Mouse (Mus musculus) midbrain, embryonic 12.5 days (tissue): ENCODE measurements at regions not wholly inside any gene's neighbourhood (a gene's known extent, or its start where the extent isn't known, plus 50 kb on each side); places are given as distances from the start of the nearest gene placed in this dataset.

Source experiments
- ATAC-seq: fragments of 200-750 bp; cut with Nextera tagmentation; 2 replicates; pipeline ENCODE4 v1.8.0; 2017; ENCODE audit warnings: low read depth, moderate TSS enrichment, moderate library complexity; ENCODE audit not compliant: low FRiP score
- H3K27ac ChIP-seq: fragments of 300-500 bp; sonication (generic); replicated peaks from 2 replicates; pipeline ENCODE4 v1.5.1; 2016; ENCODE audit warnings: mild to moderate bottlenecking
- H3K27me3 ChIP-seq: fragments of 300-500 bp; sonication (generic); 2 replicates; pipeline ENCODE4 v1.6.1; 2016; ENCODE audit warnings: mild to moderate bottlenecking
- H3K36me3 ChIP-seq: fragments of 300-500 bp; sonication (generic); 2 replicates; pipeline ENCODE4 v1.6.1; 2016
- H3K4me1 ChIP-seq: fragments of 300-500 bp; sonication (generic); 2 replicates; pipeline ENCODE4 v1.6.1; 2016
- H3K4me2 ChIP-seq: fragments of 300-500 bp; sonication (generic); replicated peaks from 2 replicates; pipeline ENCODE4 v1.6.1; 2016; ENCODE audit warnings: mild to moderate bottlenecking, moderate library complexity
- H3K4me3 ChIP-seq: fragments of 300-500 bp; sonication (generic); 2 replicates; pipeline ENCODE4 v1.5.1; 2016; ENCODE audit warnings: mild to moderate bottlenecking
- H3K9ac ChIP-seq: fragments of 300-500 bp; sonication (generic); replicated peaks from 2 replicates; pipeline ENCODE4 v1.6.1; 2016; ENCODE audit warnings: mild to moderate bottlenecking, moderate library complexity
- H3K9me3 ChIP-seq: fragments of 300-500 bp; sonication (generic); 2 replicates; pipeline ENCODE4 v1.6.1; 2016; ENCODE audit warnings: mild to moderate bottlenecking
- WGBS: fragments of 180-500 bp; shearing (Covaris S2); methylation state at CpG from one replicate; pipeline ENCODE4 v1.1.7; 2016; 5-methylcytosine and 5-hydroxymethylcytosine counted together

DNA sequence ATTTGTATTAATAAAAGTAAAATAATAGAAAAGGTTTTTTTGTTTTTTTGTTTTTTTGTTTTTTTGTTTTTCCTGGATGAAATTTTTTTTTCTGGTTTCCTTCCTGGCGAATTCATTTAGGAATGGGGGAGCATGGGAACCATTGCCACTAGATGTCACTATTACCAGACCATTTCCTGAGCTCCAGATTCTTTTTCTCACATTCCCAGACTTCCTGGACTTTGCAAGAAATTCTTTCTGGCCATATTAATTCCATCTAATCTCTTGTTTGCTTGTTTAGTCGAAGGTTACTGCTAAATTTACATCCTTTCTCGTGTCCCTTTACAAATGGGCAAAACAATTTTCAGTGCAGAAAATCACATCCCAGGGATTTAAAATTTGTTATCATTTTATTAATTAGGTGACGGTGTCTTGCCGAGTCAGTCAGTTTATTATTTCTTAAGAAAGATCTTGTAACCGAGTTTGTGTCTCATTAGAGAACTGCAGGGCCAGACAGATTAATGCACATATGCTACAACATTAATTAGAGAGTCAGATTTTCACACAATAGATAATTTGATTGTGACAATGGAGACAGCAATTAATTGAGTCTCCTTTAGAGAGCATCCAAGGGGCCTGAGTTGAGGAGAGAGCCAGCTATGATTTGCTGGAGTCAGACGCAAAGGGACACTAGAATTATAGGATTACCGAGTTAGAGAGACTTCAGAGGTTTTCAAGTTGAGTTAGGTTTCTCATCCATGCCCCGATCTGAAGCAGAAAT lies 1702.5 kb upstream of the Tenm2 start:
- ATAC-seq: 0 out of 2 replicates have a peak, but pooled peaks have one; percentile 9
- no peak overlapping the region for H3K4me2 ChIP-seq
- H3K36me3 ChIP-seq: no peaks in the 10 kb centered on the region
- no peak overlapping the region for H3K4me3 ChIP-seq
- no peaks in the 10 kb centered on the region for H3K4me1 ChIP-seq
- H3K27ac ChIP-seq: no peak overlapping the region
- H3K9ac ChIP-seq: no peak overlapping the region
- no peaks in the 10 kb centered on the region for H3K27me3 ChIP-seq
- 35% methylated on average over 9 of the region's 9 CpGs for WGBS
- H3K9me3 ChIP-seq: no peaks in the 10 kb centered on the region
